Mouse (Mus musculus) T-helper 17 cell (primary cell): ENCODE measurements around the gene Tmem62.
"Not testable (repeated sequence)": the region's sequence is repeated elsewhere in the genome, so short reads cannot be mapped to it uniquely, and the experiment has no call there.

Experiments
- in situ Hi-C, 2 experiments: fragments of 300-600 bp; cut with MboI, MseI; formaldehyde crosslinking; loops; 1 replicate in 1 of 2; 2 replicates in 1 of 2; pipeline ENCODE4 v1.15.1; 2025; ENCODE audit warnings: high pct_unique_total_duplicates in 2 of 2

Tmem62 gene

DNA sequence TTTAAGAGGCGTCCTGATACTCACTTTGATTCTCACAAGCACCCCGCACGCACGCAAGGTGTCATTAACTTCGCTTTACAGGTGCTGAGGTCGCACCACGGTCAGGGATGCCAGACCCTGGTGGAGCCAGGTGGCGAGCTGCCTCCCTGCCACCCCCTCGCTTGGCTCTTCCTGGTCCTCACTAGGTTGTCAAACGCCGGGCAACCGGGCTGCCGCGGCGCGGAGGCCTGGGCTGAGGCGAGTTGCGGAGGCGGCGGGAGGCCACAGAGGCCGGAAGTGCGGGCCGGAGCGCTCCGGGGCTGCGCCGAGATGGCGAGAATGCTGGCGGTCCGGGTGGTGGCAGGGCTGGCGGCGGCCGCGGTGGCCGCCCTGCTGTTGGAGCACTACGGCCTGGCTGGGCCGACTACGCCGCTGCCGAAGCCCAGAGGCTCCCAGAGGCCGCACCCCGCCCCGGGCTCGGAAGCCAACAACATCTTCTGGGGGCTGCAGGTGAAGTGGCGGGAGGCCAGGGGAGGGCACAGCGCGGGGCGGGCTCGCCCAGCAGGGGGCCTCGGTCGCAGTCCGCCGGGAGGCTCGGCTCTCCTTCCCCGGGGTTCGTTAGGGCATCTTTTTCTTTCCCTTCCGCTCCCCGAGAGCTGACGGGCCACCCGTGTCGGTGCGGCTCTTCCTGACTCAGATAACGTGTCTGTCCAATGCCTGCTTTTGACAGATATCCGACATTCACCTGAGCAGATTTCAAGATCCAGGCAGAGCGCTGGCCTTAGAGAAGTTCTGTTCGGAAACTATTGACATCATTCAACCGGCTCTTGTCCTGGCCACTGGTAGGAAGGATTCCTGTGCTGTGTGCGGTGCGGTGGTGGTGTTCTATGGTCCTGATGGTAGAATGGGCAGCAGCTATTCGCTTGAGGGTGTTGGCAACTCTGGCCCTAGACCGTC, at the start of gene Tmem62:
TSS of gene Tmem62 (plus strand) at position 28 of the 936 bp plus-strand sequence.
- in situ Hi-C loops: no loop called here

DNA sequence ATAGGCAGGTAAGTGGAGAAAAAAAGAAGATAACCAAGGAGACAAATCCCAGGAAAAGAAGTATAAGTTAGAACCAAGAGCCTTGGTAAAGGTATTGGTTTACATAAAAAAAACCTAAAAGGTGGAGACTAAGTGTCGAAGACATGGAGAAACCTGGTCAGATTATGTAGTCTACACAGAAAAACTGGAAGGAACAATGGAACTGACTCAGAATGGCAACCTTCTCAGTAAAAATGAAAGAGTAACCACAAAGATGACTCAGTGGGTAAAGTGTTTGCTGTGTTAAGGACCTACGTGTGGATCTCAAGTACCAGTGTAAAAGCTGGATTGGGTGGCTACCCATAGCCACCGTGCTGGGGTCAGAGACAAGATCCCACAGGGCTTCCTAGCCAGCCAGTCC, 43.8 kb upstream of the Tmem62 start:
- in situ Hi-C loops: no loop called here

DNA sequence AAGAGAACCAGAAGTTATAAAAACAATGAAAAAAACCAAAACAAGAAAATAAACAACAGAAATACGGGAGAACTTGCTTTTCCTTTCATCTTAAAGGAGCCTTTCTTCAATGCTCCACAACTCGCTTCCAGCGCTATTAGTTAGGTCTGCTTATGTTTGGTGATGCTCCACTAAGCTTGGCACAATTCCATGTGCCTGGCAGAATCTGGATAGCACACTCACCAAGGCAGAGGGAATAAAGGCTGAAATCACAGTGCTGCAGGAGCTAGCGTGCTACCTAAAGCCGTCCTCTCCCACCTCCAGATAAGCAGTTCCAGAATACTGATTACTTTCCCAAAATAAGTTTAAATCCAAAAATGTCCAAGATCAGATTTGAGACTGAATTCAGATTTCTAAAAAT, 25.6 kb upstream of the Tmem62 start:
- in situ Hi-C loops: no loop called here

DNA sequence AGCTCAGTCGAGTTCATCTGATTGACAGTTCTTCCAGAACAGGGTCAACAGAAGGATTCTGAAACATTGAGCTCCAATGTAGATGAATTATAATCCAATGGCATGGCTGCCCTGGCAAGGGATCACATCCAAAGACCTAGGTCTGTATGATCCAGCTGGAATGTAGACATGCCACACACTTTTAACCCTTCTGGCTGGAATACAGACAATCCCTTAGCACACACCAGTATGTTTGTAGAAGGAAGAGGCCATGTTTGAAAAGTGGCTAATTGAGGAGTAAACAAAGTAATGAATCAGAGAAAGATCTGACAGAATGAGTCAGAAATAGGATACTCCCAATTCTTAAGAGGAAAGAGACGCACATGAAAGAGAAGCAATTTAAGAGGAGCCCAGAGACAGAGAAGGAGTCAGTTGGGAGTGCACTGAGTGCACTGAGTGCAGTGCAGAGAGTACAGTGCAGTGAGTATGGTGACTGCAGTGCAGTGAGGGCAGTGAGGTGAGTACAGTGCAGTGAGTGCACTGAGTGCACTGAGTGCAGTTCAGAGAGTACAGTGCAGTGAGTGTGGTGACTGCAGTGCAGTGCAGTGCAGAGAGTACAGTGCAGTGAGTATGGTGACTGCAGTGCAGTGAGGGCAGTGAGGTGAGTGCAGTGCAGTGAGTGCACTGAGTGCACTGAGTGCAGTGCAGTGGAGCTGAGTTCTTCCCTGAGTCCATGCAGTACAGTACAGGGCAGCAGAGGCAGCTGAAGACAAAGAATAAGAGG, 24.5 kb upstream of the Tmem62 start:
- in situ Hi-C loops: no loop called here

DNA sequence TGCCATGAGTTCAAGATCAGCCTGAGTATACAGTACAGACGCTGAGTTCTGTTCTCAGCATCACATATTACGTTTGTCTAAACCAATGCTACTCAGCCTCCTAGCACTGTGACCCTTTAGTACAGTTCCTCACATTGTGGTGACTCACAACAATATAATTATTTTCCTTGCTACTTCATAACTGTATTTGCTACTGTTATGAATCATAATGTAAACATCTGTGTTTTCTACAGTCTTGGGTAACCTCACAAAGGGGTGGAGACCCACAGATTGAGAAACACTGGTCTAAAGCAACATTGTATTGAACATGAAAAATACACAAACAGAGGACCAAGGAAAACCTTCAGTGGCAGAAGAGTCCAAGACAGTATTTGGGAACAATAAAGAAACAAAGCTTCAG, 17.5 kb upstream of the Tmem62 start:
- in situ Hi-C loops: no loop called here

DNA sequence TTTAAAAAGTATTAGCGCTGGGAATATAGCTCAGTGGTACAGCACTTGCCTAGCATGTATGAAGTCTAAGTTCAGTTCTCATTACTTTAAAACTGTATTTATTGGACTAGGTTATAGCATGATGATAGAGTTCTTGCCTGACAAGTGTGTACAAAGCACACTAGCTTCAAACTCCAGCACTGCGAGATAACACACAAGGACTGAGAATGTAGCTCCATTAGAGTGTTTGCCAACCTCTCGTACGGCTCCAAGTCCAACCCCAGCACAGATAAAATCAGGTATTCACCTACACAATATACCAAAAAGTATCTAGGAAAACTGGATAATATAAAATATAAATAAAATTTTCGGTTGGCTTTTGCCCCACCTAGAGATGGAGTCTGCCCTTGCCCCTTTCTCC, 17.0 kb upstream of the Tmem62 start:
- in situ Hi-C loops: no loop called here

DNA sequence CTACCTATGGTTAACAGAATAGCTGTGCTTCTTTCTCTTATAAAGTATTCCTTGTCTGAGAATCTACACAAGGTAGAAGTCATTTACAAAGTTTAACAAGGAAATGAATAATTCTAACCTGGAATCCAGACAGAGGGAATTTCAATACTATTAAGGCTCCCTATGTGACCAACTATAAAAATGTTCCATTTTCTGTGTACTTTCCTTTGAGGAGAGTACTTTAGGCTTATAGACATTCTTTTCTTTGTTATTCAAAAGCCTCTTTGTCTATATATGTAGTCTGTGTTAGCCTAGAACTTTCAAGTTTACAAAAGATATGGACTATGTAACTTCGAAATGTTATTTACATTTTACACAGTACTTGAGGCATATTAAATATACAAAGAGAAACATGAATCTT, 16.6 kb upstream of the Tmem62 start:
- in situ Hi-C loops: no loop called here

DNA sequence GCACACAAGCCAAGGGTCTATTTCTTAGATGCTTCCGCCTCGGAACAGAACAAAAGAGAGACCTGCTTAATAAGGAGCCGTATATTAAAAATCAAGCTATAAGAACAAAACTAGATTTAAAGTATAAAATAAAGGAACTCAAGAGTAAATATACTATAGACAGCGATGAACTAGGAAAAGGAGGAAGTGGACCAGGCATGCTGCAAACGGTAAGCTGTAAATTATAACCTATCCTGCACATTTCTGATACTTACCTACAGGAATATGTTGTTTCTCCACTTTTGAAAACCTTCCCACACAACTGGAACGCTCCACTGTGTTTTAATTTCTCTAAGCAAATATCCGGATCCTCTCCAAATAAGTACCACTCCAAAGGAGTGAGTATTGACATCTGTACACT, 13.7 kb upstream of the Tmem62 start:
- in situ Hi-C loops: no loop called here

DNA sequence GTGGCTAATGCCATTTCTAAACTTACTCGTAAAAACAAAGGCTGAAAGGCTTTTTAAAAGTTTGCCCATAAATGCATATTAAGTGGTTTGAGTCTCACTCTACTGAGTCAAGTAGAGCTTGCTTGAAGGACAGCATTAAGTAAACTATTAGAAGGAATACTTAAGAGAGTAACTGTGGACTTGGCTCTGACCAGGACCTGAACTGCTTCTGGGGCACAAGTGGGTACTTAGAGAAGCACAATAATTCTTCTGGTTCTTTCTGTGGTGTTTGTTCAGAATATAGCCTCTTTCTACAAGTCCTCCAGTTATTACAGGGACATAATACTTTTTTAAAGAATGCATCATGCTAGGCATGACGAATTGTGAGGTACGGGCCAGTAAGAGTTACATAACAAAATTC, 11.3 kb upstream of the Tmem62 start:
- in situ Hi-C loops: no loop called here

DNA sequence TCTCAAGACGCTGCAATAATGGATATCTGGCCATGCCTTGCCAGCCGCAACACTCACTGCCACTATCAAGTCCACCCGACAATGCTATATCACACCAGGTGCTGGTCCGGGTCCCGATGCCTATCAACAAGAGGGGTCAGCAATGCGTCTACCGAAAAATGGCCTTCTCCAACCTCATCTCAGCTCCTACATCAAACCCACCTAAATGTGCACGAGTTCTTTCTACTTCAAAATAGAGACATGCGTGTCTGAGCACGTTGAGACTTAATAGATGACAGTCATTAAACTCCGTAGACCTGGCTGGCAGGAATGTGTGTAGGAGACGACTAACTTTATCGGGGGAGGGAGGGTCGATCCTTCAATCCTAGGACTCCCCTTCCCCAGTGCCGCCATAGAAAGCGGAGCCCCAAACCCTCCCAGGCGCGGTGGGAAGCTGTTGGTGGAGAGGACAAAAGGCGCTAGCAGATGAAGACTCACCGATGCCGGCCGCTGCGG, 6.7 kb upstream of the Tmem62 start:
- in situ Hi-C loops: no loop called here

DNA sequence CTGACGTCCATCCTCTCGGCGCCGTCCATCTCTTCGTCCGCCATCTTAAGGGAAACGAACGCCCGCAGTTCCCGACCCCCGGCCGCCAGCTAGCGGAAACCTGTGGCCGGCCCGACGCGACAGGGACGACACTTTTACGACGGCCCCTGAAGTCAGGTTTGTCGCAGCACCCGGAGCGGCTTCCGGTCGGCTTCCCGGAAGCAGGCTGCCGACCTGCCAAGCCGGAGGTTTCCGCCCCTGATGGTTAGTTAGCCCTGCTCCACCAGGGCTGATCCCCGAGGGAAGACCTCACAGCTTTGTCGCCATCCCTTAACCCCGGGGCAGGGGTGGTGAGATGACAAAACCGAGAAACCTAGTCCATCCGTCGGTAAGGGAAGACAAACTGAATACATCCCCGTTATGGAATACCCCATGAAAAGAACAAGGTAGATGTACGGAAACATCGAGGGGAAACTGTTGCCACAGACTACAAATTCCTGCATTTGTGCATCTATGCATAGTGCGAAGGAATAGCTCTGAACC, 6.2 kb upstream of the Tmem62 start, which contains the start of gene Ubr1:
TSS of gene Ubr1 (minus strand) at position 157 of the 522 bp plus-strand sequence.
- in situ Hi-C loops: no loop called here

DNA sequence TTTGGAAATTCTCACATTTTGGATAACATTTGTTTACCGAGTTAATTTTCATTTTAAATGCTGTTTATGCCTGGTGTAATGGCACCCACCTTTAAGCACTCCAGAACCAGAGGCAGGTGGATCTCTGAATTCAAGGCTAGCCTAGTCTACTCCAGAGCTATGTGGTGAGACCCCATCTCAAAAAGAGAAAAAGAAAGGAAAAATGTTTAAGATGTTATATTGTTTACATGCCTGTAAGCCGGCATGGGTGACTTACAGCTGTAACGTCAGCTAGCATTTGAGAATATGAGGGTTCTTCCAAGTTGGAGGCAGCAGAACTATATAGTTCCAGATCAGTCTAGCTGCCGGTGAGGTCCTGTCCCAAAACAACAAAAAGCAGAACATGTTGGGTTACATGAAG, 5.1 kb upstream of the Tmem62 start:
- in situ Hi-C loops: no loop called here

DNA sequence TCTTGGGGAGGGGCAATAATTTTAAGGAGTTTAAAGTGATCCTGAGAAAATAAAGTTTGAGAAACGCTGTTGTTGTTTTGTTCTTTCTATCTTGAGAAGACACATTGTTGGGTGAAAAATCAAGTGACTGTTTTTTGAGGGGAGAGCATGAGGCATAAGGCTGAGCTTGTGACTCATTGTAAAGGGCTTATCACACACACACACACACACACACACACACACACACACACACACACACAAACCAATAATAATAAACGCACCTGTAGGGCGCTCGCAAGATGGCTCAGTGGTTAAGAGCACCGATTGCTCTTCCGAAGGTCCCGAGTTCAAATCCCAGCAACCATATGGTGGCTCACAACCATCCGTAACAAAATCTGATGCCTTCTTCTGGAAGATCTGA, 4.6 kb upstream of the Tmem62 start:
- in situ Hi-C loops: not testable (repeated sequence)

DNA sequence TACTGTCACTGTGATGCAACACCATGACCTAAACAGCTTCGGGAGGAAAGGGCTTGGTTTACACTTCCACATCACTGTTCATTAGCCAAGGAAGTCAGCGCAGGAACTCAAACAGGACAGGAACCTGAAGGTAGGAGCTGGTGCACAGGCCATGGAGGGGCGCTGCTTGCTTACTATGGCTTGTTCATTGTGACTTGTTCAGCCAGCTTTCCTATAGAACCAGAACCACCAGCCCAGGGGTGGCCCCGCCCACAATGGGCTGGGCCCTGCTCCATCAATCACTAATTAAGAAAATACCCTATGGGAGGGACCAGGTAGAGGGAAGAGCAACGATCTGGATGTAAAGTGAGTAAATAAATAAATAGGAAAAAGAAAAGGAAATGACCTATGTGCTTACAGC, 3.9 kb upstream of the Tmem62 start:
- in situ Hi-C loops: no loop called here

DNA sequence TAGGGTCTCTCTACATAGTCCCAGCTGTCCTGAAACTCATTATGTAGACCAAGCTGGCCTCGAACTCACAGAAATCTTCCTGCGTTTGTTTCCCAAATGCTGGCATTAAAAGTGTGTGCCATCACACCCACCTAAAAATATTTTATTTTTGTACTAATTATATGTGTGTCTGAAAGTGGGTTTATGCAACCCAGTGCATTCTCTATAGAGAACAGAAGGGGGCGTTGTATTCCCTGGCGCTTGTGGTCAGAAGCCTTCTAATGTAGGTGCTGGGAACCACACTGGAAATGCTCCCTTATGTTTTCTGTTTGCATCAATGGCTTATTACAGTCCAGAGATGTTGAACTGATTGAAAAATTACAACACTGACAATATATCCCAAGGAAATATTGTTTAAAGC, 509 bp upstream of the Tmem62 start:
- in situ Hi-C loops: no loop called here

DNA sequence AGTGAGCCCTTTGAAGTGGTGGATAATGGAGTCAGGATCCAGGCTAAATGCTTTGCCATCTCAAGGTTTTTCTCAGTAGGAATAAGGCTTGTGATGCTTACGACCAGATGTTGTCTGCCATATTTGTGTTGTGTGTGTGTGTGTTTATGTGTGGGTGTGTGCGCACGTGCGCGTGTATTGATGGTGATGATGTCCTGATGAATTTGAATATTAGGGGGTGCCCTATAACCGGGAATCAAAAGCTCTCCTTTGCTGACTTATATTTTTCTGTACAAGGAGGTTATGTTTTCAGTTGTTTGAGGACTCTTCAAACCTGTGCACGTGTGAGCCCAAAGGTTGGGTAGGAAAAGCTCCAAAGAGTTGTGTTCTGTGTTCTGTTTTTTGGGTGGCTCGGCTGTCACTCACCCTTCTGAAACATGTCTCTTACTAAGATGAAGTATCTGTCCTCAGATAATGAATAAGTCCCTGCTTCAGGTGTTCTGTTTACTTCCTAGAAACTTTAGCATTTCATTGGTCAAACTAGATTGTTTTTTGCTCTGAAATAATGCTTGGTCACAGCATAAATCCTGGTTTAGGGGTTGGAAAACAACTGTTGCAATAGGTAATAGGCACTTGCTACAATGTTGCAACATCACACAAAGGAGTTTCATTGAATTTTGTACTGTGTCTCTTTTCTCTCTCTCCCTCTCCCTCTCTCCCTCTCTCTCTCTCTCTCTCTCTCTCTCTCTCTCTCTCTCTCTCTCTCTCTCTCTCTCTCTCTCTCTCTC, 1.3 kb downstream of the Tmem62 start:
- in situ Hi-C loops: no loop called here

DNA sequence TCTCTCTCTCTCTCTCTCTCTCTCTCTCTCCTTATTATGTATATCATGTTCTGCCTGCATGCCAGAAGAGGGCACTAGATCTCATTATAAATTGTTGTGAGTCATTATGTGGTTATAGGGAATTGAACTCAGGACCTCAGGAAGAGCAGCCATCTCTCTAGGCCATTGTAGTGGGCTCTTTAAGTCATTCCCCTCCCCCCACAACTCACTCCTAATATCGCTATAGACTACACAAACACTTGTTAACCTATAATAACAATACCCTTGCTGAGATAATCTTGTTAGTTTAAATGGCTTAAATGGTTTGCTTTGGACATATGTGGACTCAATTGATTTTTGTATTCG, 1.8 kb downstream of the Tmem62 start:
- in situ Hi-C loops: no loop called here

DNA sequence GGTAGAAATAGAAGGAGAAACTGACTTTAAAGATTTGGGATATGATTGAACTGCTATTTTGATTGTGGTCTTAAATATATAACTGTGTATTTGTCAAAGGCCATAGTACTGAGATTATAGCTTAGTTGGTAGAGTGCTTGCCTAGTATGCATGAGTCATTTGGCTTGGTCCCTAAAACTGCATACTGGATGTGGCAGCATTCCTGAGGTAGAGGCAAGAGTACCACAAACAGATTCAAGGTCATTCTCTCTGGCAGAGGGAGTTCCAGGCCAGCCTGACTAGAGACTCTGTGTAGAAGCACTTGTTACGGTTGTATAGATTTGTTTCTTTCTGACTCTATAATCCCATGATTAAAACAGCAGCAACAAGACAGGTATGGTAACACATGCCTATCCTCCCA, 3.0 kb downstream of the Tmem62 start:
- in situ Hi-C loops: no loop called here

DNA sequence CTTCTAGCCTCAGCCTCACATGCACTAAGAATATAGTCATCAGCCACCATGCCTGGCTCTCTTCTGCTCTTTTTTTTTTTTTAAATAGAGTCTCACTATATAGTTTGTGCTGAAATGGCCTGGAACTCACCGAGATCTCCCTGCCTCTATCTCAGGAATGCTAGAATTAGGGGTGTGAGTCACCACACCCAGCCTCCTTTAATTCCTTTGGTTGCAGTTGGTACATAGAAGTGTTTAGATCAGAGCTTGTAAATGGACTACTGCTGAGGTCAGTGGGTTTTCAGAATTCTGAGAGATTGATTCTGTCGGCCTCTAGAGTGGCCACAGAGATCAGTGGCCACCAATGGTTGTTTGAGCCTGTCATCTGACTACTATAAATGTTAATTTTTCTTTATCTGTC, 4.0 kb downstream of the Tmem62 start:
- in situ Hi-C loops: no loop called here

DNA sequence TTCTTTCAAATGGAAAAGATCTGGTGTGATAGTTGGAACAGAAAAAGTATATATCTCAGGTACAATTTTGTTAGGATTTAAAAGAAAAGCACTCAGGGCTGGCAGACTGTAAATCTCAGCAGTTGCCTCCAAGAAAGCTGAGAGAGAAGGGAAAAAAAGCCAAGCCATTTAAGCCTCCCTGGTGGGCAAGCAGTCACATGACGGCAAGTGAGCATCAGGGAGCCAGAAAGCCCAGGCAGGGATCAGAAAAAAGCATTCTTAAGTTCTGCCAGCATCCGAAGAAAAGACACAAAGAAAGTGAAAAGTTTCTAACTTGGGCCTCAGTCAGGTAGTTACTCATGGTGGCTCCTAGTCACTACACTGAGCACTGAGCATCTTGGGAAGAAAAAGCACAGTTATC, 6.8 kb downstream of the Tmem62 start:
- in situ Hi-C loops: no loop called here

DNA sequence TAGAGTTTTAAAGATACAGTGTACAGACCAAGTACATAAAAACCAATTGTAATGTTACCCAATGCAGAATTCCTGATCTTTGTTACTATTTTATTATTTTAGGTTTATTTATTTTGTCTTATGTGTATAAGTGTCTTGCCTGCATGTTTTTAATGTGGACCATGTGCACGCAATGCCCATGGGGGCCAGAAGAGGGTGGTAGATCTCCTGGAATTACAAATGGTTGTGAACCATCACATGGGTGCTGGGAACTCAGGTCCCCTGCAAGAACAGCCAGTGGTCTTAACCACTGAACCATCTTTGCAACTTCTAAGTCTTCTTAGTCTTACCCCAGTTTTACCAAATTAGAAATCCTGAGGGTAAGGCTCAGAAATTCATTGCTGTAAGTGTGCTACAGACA, 8.4 kb downstream of the Tmem62 start:
- in situ Hi-C loops: no loop called here

DNA sequence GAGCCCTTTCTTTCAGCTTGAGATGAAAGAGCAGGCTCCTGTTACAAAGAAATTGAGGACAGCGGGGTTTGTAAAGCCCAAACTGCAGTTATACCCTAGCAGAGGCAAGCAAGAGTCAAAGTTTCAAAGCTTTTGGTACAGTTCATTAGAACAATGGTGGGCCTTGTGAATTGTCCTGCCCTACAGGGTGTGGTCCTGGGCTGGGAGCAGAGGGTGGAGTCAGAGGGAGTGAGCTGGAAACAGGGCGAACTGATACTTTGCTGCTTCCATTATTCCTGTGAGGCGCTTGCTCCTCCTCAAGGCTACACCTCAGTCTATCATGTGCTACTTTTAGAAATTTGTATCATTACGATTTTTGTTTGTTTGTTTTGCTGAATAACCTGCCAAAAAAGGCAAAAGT, 14.4 kb downstream of the Tmem62 start:
- in situ Hi-C loops: no loop called here
